Mouse (Mus musculus): ENCODE results near the gene Kmt5c.

- TF ChIP-seq CTCF (IDR thresholded peaks at IDR 0.05; ENCODE audit: borderline replicate concordance, insufficient read depth, low read length) (no peak), POLR2A (IDR thresholded peaks at IDR 0.05; ENCODE audit: low read depth, low read length) (no peak; the same call in 1 of the 2 replicates)
These were observed 49.6 kb downstream of the Kmt5c start, which contains the start of gene Tmem238 for GRCm38 (mm10) chr7:4789436-4789935.

All from embryonic fibroblast, embryonic 13.5 days (primary cell).